Mouse (Mus musculus) neural tube, embryonic 12.5 days (tissue): ENCODE measurements at regions not wholly inside any gene's neighbourhood (a gene's known extent, or its start where the extent isn't known, plus 50 kb on each side); places are given as distances from the start of the nearest gene placed in this dataset.

Source experiments
- ATAC-seq: fragments of 200-750 bp; cut with Nextera tagmentation; 2 replicates; pipeline ENCODE4 v1.8.0; 2017; ENCODE audit warnings: low read depth, mild to moderate bottlenecking, moderate TSS enrichment, moderate library complexity; ENCODE audit not compliant: low FRiP score
- H3K27ac ChIP-seq: fragments of 300-500 bp; sonication (generic); 2 replicates; pipeline ENCODE4 v1.5.1; 2016
- H3K27me3 ChIP-seq: fragments of 300-500 bp; sonication (generic); replicated peaks from 2 replicates; pipeline ENCODE4 v1.6.1; 2016; ENCODE audit warnings: mild to moderate bottlenecking
- H3K36me3 ChIP-seq: fragments of 300-500 bp; sonication (generic); 2 replicates; pipeline ENCODE4 v1.6.1; 2016; ENCODE audit warnings: mild to moderate bottlenecking
- H3K4me1 ChIP-seq: fragments of 300-500 bp; sonication (generic); 2 replicates; pipeline ENCODE4 v1.6.1; 2016
- H3K4me2 ChIP-seq: fragments of 300-500 bp; sonication (generic); replicated peaks from 2 replicates; pipeline ENCODE4 v1.6.1; 2016; ENCODE audit warnings: mild to moderate bottlenecking
- H3K4me3 ChIP-seq: fragments of 300-500 bp; sonication (generic); 2 replicates; pipeline ENCODE4 v1.5.1; 2016
- H3K9ac ChIP-seq: fragments of 300-500 bp; sonication (generic); 2 replicates; pipeline ENCODE4 v1.6.1; 2016; ENCODE audit warnings: mild to moderate bottlenecking
- H3K9me3 ChIP-seq: fragments of 300-500 bp; sonication (generic); 2 replicates; pipeline ENCODE4 v1.6.1; 2016; ENCODE audit warnings: mild to moderate bottlenecking
- WGBS: fragments of 180-500 bp; shearing (Covaris S2); methylation state at CpG from one replicate; pipeline ENCODE4 v1.1.7; 2016; 5-methylcytosine and 5-hydroxymethylcytosine counted together

DNA sequence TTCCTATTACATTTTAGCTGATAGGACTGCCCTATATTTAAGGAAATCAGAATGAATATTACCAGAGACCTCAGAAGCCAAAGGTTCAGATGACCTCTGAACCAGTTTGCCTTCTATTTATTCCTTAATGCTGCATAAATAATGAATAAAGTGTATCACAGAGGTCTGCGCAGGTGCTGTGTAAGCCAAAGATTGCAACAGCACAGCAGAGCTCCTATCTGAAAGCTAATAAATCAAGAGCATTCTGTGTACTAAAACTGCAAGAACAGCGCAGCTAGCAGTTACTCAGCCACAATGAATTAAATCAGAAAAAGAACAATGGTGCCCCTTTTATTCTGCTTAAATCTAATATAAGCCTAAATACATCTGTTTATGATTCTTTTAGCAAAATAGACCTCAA lies 1208.5 kb downstream of the Rapgef2 start:
- no peak overlapping the region for H3K4me3 ChIP-seq
- no peaks in the 10 kb centered on the region for H3K9me3 ChIP-seq
- no peak overlapping the region for H3K27ac ChIP-seq
- 0 out of 2 replicates have a peak, but pooled peaks have one; percentile 61 for ATAC-seq
- H3K4me2 ChIP-seq, result no peak overlapping the region
- no peaks in the 10 kb centered on the region for H3K36me3 ChIP-seq
- H3K27me3 ChIP-seq, result no peaks in the 10 kb centered on the region
- 75% methylated on average over 2 of the region's 2 CpGs for WGBS
- H3K9ac ChIP-seq, result no peak overlapping the region
- H3K4me1 ChIP-seq, result no peaks in the 10 kb centered on the region

DNA sequence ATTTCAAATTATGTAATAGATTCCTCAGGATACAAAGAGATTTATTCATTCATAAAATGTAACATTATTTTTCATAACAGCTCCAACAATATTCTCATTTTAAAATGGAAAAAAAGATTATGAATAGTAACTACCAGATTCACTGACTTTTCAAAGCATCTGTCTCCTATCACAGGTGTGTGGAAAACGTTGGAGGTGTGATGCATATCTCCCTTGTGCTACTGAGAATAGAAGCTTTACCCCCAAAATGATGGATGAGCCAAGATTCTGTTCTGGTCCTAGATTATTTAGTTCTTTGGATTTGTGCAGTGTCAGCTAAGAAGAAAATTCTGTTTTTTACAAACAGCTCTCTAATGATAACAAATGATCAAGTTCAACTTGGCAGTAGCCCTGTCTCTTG lies 1209.0 kb downstream of the Rapgef2 start:
- Histone ChIP-seq H3K4me1 (no peaks in the 10 kb centered on the region), H3K27me3 (no peaks in the 10 kb centered on the region), H3K27ac (no peak overlapping the region), H3K9me3 (no peaks in the 10 kb centered on the region), H3K9ac (no peak overlapping the region), H3K4me3 (no peak overlapping the region), H3K4me2 (no peak overlapping the region), H3K36me3 (no peaks in the 10 kb centered on the region)
- no peak for ATAC-seq
- WGBS, result 68% methylated on average over 1 of the region's 1 CpGs

DNA sequence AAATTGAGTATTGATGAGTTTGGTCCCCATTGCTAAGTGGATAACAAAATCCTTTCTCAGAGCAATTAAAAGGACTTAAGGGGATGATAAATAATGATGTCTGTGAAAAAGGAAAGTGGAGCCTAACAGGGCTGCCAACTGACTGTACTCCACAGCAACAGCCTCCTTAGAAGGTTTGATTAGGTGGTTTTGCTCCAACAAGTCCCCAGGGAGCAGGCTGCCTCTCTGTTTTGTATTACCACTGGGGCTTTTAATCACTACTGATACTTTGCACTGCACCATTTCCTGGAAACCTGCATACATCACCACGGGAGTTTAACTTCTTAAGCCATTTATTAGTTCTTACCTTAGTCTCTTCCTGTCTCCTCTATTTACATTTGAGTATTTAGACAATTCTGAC lies 1213.3 kb downstream of the Rapgef2 start:
- no peak overlapping the region for H3K9ac ChIP-seq
- ATAC-seq, result 0 out of 2 replicates have a peak, but pooled peaks have one; percentile 21
- WGBS, result 57% methylated on average over 1 of the region's 1 CpGs

DNA sequence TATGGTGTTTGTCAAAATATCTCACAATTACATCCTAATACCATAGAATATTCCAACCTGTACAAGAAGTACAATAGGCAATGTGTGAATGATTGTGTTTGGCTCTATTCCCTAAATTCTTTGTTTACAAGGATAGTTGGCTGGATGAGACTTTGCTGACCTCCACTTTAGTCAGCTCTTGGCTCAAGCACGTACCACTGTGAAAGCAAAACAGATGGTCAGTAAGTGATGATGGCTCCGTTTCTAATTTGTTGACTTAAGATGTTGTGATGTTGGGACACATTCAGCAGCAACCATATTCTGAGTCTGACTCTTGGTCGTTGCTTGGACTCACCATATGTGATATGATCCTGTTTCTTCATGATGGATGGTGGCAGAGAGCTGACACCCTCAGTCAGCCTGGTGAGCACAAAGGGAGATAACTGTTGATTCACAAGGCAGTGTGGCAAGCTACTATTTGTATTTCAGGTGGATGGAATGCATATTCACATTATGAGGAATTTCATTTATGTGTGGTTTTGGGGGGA lies 1219.1 kb downstream of the Rapgef2 start:
- ATAC-seq, result no peak
- no peak overlapping the region for H3K27ac ChIP-seq
- H3K4me1 ChIP-seq, result no peaks in the 10 kb centered on the region
- H3K4me2 ChIP-seq, result no peak overlapping the region
- no peaks in the 10 kb centered on the region for H3K9me3 ChIP-seq
- no peak overlapping the region for H3K4me3 ChIP-seq
- H3K36me3 ChIP-seq, result no peaks in the 10 kb centered on the region
- no peak overlapping the region for H3K9ac ChIP-seq
- no peaks in the 10 kb centered on the region for H3K27me3 ChIP-seq
- WGBS, result 76% methylated on average over 3 of the region's 3 CpGs

More for the DNA sequence above, 1213.3 kb downstream of the Rapgef2 start:
- Histone ChIP-seq H3K27me3 (no peaks in the 10 kb centered on the region), H3K4me3 (no peak overlapping the region), H3K9me3 (no peaks in the 10 kb centered on the region), H3K36me3 (no peaks in the 10 kb centered on the region), H3K4me1 (no peaks in the 10 kb centered on the region), H3K27ac (no peak overlapping the region), H3K4me2 (no peak overlapping the region)

DNA sequence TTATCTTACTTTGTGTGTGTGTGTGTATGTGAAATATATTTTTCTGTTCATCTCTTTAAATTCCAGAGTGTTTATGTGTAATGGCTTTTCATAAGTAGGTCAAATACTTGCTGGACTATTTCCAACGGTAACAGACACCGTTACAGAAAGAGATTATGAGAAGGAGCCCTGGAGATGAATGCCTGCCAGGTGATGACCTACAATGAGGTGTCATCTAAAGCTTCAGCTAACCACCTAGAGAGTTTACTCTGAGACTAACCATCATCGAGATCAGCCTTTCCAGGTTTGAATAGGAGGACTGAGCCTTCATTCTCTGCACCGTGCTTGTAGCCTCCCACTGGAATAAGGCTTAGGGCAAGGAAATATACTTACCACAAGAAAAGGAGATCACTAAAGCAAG lies 1220.0 kb downstream of the Rapgef2 start:
- Histone ChIP-seq H3K4me3 (no peak overlapping the region), H3K27me3 (no peaks in the 10 kb centered on the region), H3K4me1 (no peaks in the 10 kb centered on the region), H3K36me3 (no peaks in the 10 kb centered on the region), H3K9me3 (no peaks in the 10 kb centered on the region), H3K9ac (no peak overlapping the region), H3K27ac (no peak overlapping the region), H3K4me2 (no peak overlapping the region)
- WGBS, result 81% methylated on average over 4 of the region's 4 CpGs
- ATAC-seq, result no peak

DNA sequence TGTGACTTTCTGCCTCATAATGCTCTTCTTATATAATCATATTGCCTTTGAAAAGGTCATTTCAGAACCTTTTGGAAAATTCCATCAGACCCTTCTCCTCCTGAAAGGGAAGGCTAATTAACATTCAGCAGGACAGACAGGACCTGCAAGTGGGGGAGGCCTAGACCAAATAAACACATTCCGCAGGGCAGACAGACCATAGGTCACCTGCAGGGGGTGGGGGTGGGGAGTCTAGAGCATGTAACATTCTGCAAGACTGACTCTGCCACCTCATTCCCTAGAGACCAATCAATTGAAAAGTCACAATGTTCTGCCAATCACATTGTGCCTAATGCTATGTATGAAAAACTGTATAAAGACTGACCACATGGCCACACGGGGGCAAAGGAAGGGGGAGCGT lies 1223.8 kb downstream of the Rapgef2 start:
- H3K4me1 ChIP-seq, result no peaks in the 10 kb centered on the region
- no peak for ATAC-seq
- no peaks in the 10 kb centered on the region for H3K36me3 ChIP-seq
- no peak overlapping the region for H3K4me3 ChIP-seq
- H3K27ac ChIP-seq, result no peak overlapping the region
- WGBS, result 65% methylated on average over 3 of the region's 3 CpGs
- H3K9ac ChIP-seq, result no peak overlapping the region
- no peaks in the 10 kb centered on the region for H3K9me3 ChIP-seq
- H3K4me2 ChIP-seq, result no peak overlapping the region
- H3K27me3 ChIP-seq, result no peaks in the 10 kb centered on the region

DNA sequence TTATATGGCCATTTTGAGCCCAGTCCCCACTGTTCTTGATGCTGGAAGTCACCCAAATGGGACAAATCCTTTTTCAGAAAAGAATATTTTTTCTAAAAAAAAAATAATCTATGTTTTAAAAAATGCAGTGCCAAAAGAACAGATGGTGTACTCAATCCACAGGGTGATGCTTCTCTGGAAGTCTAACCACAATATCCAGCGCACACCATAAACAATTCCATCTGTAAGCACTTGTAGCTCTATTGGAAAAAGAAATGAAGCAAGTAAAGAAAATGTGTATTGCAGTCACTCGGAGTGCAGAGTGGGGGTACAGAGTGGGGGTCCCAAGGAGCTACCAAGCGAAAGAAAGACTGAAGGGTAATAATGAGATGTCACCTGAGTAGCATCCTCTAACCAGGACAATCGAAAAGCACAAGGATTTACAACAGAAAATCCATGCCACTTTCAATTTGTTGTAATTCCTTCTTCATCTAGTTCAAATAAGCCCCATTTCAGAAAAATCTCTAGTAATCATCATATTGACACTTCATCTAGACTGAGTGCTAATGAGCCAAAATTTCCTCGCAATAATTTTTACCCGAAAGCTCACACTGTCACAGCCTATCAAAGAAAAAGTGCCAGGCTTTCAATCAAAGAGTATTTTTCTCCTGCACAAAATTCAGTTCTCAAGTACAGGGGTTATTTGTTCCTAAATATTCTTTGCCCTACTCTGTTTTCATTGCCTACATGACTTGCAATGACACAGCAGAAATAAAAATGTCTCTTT lies 1226.3 kb downstream of the Rapgef2 start:
- WGBS, result 85% methylated on average over 6 of the region's 6 CpGs
- Histone ChIP-seq H3K9me3 (no peaks in the 10 kb centered on the region), H3K27ac (no peak overlapping the region), H3K9ac (no peak overlapping the region), H3K4me1 (no peaks in the 10 kb centered on the region), H3K4me2 (no peak overlapping the region), H3K36me3 (no peaks in the 10 kb centered on the region), H3K27me3 (no peaks in the 10 kb centered on the region), H3K4me3 (no peak overlapping the region)
- ATAC-seq, result no peak
